Mouse (Mus musculus) limb, embryonic 13.5 days (tissue): ENCODE data around the gene Vmn1r210. TPM values are rescaled to one million over a fixed set of nuclear protein-coding genes. Genes with fewer than 3 reads are reported as not detected.

Experiments
- polyA plus RNA-seq: library from polyadenylated mRNA; unstranded; fragments of >200 nt; fragmentation: Nextera tagmentation; extraction: Ambion mirVana; gene quantifications from 2 replicates; pipeline ENCODE4 v1.2.1, GENCODE M21; 2015

Vmn1r210 gene
- polyA plus RNA-seq, 1 experiment from 2014 or later: not detected

Other genes with a start within 250 kb of the Vmn1r210 start
- gene Vmn1r205, start 238.3 kb downstream of the Vmn1r210 start, polyA plus RNA-seq: not detected in 2 replicates
- gene Vmn1r206, start 207.1 kb downstream of the Vmn1r210 start, polyA plus RNA-seq: not detected in 2 replicates
- not detected in 2 replicates for gene Vmn1r207-ps, start 101.7 kb downstream of the Vmn1r210 start, polyA plus RNA-seq
- gene Vmn1r208, start 53.9 kb downstream of the Vmn1r210 start, polyA plus RNA-seq: not detected in 2 replicates
- gene Vmn1r209, start 21.7 kb downstream of the Vmn1r210 start, polyA plus RNA-seq: not detected in 2 replicates
- not detected in 2 replicates for gene Vmn1r211, start 26.2 kb upstream of the Vmn1r210 start, polyA plus RNA-seq
- not detected in 2 replicates for gene Vmn1r212, start 52.9 kb upstream of the Vmn1r210 start, polyA plus RNA-seq
- not detected in 2 replicates for gene Vmn1r213, start 176.3 kb upstream of the Vmn1r210 start, polyA plus RNA-seq
- gene Vmn1r214, start 199.1 kb upstream of the Vmn1r210 start, polyA plus RNA-seq: not detected in 2 replicates
- gene Vmn1r215, start 236.7 kb upstream of the Vmn1r210 start, polyA plus RNA-seq: not detected in 2 replicates